Mouse (Mus musculus) erythroblast, adult 5-6 weeks (primary cell): ENCODE results near the gene Opa1. TPM values are rescaled to one million over a fixed set of nuclear protein-coding genes. Genes with fewer than 3 reads are reported as not detected.

Experiments used
- ATAC-seq: replicated peaks from 2 replicates; pipeline ENCODE4 v1.8.0; 2016; ENCODE audit warnings: moderate number of reproducible peaks, mild to moderate bottlenecking, moderate TSS enrichment, inconsistent platforms; ENCODE audit not compliant: poor library complexity, low FRiP score, severe bottlenecking
- total RNA-seq, 2 experiments: library from RNA; stranded (forward) in 1 of 2; stranded (reverse) in 1 of 2; fragments of 150-400 nt in 1 of 2; fragments of 200-764, 138-1000 nt in 1 of 2; gene quantifications; 2 replicates each; pipeline versions ENCODE4 v1.2.3 to v1.2.4; 2015 to 2017; ENCODE audit warnings: low replicate concordance in 2 of 2

Gene Opa1
- total RNA-seq, 2 experiments from 2014 or later, result 6.3 to 23.9 TPM

DNA sequence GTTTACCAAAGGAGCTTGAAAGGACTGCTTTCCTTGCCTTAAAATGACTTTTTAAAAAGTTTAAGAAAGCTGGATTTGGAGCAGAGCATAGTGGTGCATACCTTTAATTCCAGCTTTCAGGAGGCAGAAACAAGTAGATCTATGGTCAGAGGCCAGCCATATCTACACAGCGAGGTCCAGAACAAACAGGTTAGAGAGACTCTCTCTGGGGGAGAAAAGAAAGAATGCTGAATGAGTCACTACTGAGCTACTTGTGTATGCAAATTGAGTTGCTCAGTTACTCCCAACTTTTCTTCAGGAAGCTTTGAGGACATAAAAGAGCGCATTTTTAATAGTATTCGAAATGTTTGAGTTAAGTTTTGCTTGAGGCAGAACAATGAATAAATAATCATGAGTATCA, 65.7 kb downstream of the Opa1 start:
- no peak for ATAC-seq

GRCm38 (mm10) chr16:29646202-29646601, 67.1 kb downstream of the Opa1 start:
- ATAC-seq, result no peak

DNA sequence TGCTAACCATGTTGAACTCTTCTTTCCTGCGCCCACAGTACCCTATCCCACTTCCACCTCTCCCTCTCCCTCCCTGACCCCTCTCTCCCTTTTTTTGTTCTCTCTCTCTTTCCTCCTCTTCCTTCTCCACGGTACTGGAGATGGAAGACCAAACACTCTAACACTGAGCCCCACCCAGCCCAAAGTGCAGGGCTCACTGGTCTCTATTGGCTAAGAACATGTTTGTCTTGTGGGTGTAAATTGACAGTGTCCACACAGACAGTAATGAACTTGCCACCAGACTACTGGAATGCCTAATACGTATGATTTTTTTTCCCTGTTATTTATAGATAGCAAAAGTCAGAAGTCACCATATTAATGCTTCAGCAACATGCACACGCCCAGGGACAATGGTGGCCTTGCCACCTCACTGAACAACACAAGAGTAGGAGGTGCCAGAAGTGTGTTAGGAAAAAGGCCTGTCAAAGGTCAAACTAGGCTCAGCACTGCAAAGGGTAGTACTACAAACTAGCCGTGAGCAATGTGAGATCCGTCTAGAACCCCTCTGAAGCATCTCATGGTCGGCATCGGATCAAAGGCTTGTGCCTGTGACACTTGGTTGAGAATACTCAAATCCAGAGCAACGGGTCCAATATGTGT, 77.2 kb downstream of the Opa1 start:
- no peak for ATAC-seq

- no peak for ATAC-seq
Observed at GRCm38 (mm10) chr16:29656901-29657300, 77.8 kb downstream of the Opa1 start.

DNA sequence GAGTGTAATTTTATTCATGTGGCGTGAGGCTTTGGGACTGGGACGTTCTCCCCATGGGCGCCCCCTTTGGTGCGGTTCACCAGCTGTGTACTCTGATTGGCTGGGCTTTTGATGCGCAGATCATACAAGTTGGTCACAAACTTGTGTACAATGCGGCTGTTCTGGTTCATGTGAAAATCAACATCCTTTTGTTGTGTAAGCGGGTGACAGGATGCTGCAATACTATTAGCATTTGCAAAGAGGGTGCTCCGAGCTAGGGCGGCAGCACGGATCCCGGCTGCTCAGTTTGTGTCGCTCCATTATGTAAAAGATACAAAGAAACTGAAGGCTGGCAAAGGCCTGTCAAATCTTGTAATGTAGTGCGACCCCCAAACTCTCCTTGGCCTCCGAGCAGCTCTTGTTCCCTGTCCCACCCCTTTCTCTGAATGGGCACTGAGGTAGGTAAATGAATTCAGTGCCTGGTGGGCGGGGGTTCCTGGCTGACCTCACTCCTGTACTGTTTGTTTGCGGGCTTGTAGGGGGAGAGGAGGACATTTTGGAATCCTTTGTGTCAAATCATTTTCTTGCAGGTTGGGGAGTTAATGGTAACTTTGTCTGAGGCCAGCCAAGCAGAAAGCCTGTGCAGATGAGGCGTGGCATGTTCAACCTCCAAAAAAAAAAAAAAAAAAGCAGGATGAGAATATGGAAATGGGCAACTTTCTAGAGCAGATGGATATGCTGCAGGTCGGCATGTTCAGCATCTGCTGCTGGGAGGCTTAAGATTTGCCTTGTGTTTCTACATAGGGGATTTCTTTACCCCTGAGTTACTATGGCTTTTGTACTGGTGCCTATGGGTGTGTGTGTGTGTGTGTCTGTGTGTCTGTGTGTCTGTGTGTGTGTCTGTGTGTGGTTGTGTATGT, 78.8 kb downstream of the Opa1 start:
- no peak for ATAC-seq

GRCm38 (mm10) chr16:29659101-29659810, 80.1 kb downstream of the Opa1 start:
- ATAC-seq, result no peak

DNA sequence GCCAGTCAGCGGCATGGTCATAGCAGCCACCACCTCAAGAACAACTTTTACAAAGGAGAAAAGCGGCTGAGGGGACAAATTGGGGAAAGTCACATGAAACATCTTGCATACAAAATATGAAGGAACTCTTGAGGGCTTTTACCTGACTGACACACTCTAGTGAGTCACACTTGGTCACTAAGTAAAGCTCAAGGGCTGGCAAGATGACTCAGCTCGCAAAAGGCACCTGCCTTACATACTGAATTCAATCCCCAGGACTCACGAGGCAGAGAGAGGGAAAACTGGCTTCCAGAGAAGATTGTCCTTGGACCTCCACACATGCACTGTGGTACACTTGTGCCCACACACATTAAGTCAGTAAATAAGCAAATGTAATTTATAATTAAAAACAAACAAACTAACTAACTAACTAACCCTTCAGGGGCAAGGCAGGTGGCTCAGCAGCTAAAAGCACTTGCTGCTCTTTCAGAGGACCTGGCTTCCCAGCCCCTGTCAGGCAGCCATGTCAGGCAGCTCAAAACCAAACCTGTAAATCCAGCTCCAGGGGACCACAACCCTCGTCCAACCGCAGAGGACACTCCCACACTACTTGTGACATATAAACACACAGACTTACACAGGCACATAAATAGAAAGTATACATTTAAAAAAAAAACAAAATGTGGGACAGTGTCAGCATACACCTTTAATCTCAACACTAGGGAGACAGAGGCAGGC, 84.1 kb downstream of the Opa1 start:
- ATAC-seq, result no peak

DNA sequence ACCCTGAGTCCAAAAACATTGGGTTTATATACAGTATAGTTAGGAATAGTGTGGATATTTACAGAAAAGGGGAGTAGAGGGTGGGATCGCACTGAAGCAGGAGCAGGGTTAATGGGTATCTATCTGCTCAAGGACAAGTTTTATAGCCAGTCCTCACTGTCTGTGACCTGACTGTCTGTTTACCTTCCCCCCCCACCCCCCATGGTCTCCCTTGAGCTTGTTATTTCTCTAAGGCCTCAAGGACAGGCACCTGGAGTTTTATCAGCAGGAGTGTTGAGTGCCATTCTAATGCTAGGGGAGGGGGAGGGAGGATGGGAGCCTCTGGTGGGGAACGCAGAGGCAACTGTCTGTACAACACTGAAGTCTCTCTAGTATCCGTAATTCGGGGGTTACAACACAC, 85.3 kb downstream of the Opa1 start:
- ATAC-seq, result no peak

DNA sequence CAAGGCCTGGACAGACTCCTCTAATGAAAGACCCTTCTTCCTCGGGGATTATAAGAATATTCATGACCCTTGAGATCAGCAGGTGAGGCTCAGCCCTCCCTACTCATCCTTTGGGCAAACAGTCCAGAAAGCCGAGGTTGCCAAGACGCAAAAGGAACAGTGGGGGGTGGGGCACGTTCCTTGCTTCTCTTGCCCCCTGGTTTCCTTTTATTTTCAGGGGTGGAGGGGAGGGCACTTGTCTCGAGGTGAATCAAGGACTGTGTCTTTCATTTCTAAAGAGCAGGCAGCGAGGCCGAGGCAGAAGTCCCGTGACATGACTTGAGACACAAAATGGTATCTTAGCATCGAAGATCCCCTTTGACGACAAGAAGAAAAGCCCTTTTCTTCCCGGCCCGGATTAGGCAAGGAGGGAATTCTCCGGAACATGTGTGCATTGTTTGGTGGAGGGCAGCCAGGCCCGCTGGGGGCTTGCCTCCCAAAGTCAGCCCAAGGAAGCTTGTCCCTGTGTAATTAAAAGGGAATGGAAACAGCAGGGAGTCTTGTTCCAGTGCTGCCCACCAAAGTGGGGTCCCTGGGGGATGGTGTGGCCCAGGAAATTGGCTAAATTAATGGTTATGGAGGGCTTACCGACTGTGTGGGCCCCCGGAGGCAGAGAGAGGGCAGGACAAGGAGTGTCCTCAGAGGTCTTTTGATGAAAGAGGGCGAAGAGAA, 88.0 kb downstream of the Opa1 start:
- ATAC-seq, result no peak

DNA sequence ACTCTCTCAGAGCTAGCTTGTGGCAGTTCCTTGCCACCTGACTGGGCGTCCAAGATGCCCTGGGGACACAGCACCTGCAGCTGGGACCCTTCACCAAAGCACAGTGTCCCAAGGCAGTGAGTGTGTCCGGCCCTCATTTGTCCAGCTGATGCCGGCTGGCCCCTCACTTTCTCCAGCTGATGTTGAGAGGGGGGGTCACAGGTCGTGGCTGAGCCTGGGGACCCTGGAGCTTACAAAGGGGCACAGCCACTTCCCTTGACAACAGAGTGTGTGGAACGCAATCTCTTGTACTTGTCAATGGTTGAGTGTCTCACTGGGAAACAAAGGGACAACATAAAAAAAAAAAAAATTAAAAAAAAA, 88.5 kb downstream of the Opa1 start:
- no peak for ATAC-seq

- ATAC-seq, result no peak
Observed at GRCm38 (mm10) chr16:29668451-29668850, 89.3 kb downstream of the Opa1 start.

DNA sequence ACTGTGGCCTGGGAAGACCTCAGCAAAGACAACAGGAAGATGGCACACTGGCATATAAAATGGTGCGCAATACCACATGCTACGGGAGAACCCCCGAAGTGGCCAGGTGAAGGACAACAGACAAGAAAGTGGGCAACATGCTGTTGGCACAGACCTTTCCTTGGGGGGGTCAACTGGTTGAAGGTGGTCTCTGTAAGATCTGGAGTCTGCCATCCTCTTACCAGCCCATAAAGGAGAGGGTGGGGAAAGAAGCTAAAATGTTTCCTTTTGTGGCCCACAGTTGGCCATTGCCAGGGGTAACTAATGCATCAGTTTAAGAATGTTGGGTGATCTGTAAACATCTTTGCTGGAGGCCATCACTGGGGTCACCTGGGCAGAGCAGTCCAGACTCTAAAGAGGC, 91.7 kb downstream of the Opa1 start:
- ATAC-seq, result no peak

GRCm38 (mm10) chr16:29673230-29673629, 94.1 kb downstream of the Opa1 start:
- ATAC-seq, result no peak

DNA sequence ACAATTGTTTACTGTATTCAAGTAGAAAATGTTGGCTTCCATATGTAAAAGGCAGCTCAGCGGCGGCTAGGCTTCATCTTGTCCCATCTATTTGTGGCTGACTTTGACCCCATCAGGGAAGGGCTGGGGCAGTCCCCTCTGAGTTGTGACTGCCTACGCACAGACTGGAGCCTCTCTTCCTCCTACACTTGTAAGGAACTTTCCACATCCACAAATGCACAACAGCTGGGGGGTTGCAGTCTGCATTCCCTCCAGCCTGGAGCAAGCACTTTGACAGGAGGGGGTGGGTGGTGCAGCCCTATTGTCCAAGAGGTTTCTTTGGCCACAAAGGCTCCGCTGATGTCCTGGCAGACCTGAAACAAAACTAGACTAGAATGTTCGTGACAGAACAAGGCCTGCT, 100.5 kb downstream of the Opa1 start:
- ATAC-seq, result no peak

GRCm38 (mm10) chr16:29680548-29681175, 101.5 kb downstream of the Opa1 start:
- ATAC-seq, result no peak

- no peak for ATAC-seq
Observed at GRCm38 (mm10) chr16:29682555-29683431, 103.7 kb downstream of the Opa1 start.

DNA sequence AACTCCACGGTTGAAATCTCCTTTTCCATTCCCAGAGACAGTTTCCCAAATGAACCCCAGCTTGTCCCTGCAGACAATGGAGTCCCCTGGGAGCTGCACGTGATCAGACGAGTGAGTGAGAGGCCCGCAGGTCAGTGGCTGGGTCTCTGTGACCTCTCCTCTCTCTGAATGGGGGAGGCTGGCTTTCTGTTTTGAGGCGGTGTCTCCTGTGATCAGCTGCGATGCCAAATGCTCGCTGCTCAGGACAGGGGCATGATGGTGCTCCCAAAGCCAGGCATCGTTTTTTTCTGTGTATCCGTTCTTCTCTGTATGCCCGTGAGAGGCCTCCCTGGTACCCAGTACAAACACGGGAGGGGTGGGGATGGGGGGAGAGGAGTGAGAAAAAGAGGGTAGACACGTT, 104.4 kb downstream of the Opa1 start:
- no peak for ATAC-seq

- no peak for ATAC-seq
Observed at GRCm38 (mm10) chr16:29684111-29684510, 105.0 kb downstream of the Opa1 start.
